11 mouse cellular contexts compared by ENCODE assay signal in genomic region chr4:133108481-133109334, GRCm38 (mm10). TPM values are rescaled to one million over a fixed set of nuclear protein-coding genes. Genes with fewer than 3 reads are reported as not detected.
DNase-seq lines count a peak whose midpoint lies in the region; ATAC-seq and TF ChIP-seq lines count a peak whose summit lies in the region.
"Had no signal": no experiment of that assay in that cellular context is flagged by ENCODE, and none has a peak within 500 bp of the region (broad histone marks: within the 10 kb centered on the region; RNA-seq: fewer than 3 reads in every experiment).

No protein-coding gene starts in this region.

- H3K4me1 ChIP-seq in hindbrain, embryonic 12.5 days: peaks cover 13% of the 10 kb centered on the region; the same call in 1 of the 2 replicates
- H3K4me1 ChIP-seq in hindbrain, embryonic 13.5 days (replicated peaks): peaks cover 11% of the 10 kb centered on the region
- H3K4me1 ChIP-seq in heart, adult 2 months (ENCODE audit: control insufficient read depth, insufficient read depth, low read length): peaks cover 26% of the 10 kb centered on the region
- peaks cover 30% of the 10 kb centered on the region for H3K4me1 ChIP-seq in lung, embryonic 16.5 days (replicated peaks; ENCODE audit: control insufficient read depth, insufficient read depth, low read length)

- H3K27ac ChIP-seq in hindbrain, embryonic 12.5 days: peak overlapping the region; percentile 62
- H3K27ac ChIP-seq in hindbrain, embryonic 13.5 days: no peak overlapping the region
- peak overlapping the region; percentile 90 for H3K27ac ChIP-seq in heart, adult 2 months
- H3K27ac ChIP-seq in lung, embryonic 16.5 days (ENCODE audit: low read length): peak overlapping the region; percentile 80
- H3K27ac ChIP-seq: neural tube, embryonic 12.5 days had no signal

- no peak overlapping the region for H3K4me2 ChIP-seq in hindbrain, embryonic 12.5 days (replicated peaks)
- no peak overlapping the region for H3K4me2 ChIP-seq in hindbrain, embryonic 13.5 days
- no peak overlapping the region for H3K4me2 ChIP-seq in lung, embryonic 16.5 days (ENCODE audit: low read depth, low read length)
- H3K4me2 ChIP-seq: neural tube, embryonic 12.5 days had no signal

- no peak overlapping the region for H3K4me3 ChIP-seq in hindbrain, embryonic 12.5 days
- no peak overlapping the region for H3K4me3 ChIP-seq in hindbrain, embryonic 13.5 days
- H3K4me3 ChIP-seq in heart, adult 2 months: no peak overlapping the region
- no peak overlapping the region for H3K4me3 ChIP-seq in lung, embryonic 16.5 days (ENCODE audit: low read length)
- H3K4me3 ChIP-seq: left cerebral cortex, adult 2 months; neural tube, embryonic 12.5 days had no signal

- TF ChIP-seq CTCF in heart, adult 2 months (IDR thresholded peaks at IDR 0.05): no peak

- peak; percentile 30 for DNase-seq in ES-CJ7 (ENCODE audit: low read depth, low spot score)
- DNase-seq in heart, adult 2 months: peak; percentile 76 to 77
- DNase-seq in layer of hippocampus, adult 8-10 months (ENCODE audit: low spot score in 2 of 2): no peak
- no peak for DNase-seq in layer of hippocampus, postnatal 36 days
- no peak for DNase-seq in cerebellum, adult 9-10 months

- no peaks in the 10 kb centered on the region for H3K27me3 ChIP-seq in hindbrain, embryonic 12.5 days
- H3K27me3 ChIP-seq in hindbrain, embryonic 13.5 days: no peaks in the 10 kb centered on the region
- no peaks in the 10 kb centered on the region for H3K27me3 ChIP-seq in heart, adult 2 months (ENCODE audit: control insufficient read depth, insufficient read depth, low read length)
- no peaks in the 10 kb centered on the region for H3K27me3 ChIP-seq in lung, embryonic 16.5 days (ENCODE audit: control insufficient read depth, insufficient read depth, low read depth, low read length)
- H3K27me3 ChIP-seq: neural tube, embryonic 12.5 days had no signal

- TF ChIP-seq POLR2A in heart, adult 2 months (IDR thresholded peaks at IDR 0.05; ENCODE audit: insufficient read depth, low read depth, low read length): no peak

- intact Hi-C loops in heart, adult 2 months (cut with DNase I): no loop called here

- 67% methylated on average over 13 of the region's 13 CpGs for WGBS in hindbrain, embryonic 12.5 days
- WGBS in hindbrain, embryonic 13.5 days: 75% methylated on average over 13 of the region's 13 CpGs
- WGBS in heart, adult 2 months: 36% methylated on average over 13 of the region's 13 CpGs
- WGBS in lung, embryonic 16.5 days: 57% methylated on average over 13 of the region's 13 CpGs

- TF ChIP-seq EP300 in heart, adult 2 months (IDR thresholded peaks at IDR 0.05; ENCODE audit: insufficient read depth, low read depth, low read length): peak; percentile 26; the same call in 1 of the 2 replicates

- no peaks in the 10 kb centered on the region for H3K36me3 ChIP-seq in hindbrain, embryonic 12.5 days
- H3K36me3 ChIP-seq in hindbrain, embryonic 13.5 days: no peaks in the 10 kb centered on the region
- H3K36me3 ChIP-seq in heart, adult 2 months (ENCODE audit: control insufficient read depth, insufficient read depth, low read length): no peaks in the 10 kb centered on the region
- no peaks in the 10 kb centered on the region for H3K36me3 ChIP-seq in lung, embryonic 16.5 days (ENCODE audit: control insufficient read depth, insufficient read depth, low read length)
- H3K36me3 ChIP-seq: G1E; neural tube, embryonic 12.5 days had no signal

- no peaks in the 10 kb centered on the region for H3K9me3 ChIP-seq in hindbrain, embryonic 12.5 days (replicated peaks)
- H3K9me3 ChIP-seq in hindbrain, embryonic 13.5 days: no peaks in the 10 kb centered on the region
- no peaks in the 10 kb centered on the region for H3K9me3 ChIP-seq in lung, embryonic 16.5 days (ENCODE audit: control insufficient read depth, low read length)
- H3K9me3 ChIP-seq: G1E; neural tube, embryonic 12.5 days had no signal

- H3K9ac ChIP-seq in hindbrain, embryonic 12.5 days: no peak overlapping the region
- H3K9ac ChIP-seq in hindbrain, embryonic 13.5 days: no peak overlapping the region
- peak overlapping the region; percentile 5; the same call in 1 of the 2 replicates for H3K9ac ChIP-seq in heart, adult 2 months (ENCODE audit: low read depth, low read length)
- peak overlapping the region; percentile 4; the same call in 1 of the 2 replicates for H3K9ac ChIP-seq in lung, embryonic 16.5 days (ENCODE audit: low read length)
- H3K9ac ChIP-seq: neural tube, embryonic 12.5 days had no signal

- H3K79me2 ChIP-seq in heart, adult 2 months (replicated peaks; ENCODE audit: control insufficient read depth, insufficient read depth, low read length): no peaks in the 10 kb centered on the region

- ATAC-seq in hindbrain, embryonic 12.5 days (ENCODE audit: low FRiP score): no peak
- ATAC-seq in hindbrain, embryonic 13.5 days (ENCODE audit: low FRiP score): no peak
- ATAC-seq in lung, embryonic 16.5 days (ENCODE audit: low read depth): peak; percentile 5; the same call in 1 of the 2 replicates

RNA-seq across cellular contexts. Expression of gene Wasf2, which starts 21.6 kb away (rescaled TPM):
- 49.0 and 49.1 TPM in 2 replicates for polyA plus RNA-seq in hindbrain, embryonic 12.5 days (2016; fragmentation: Nextera tagmentation; extraction: Ambion mirVana)
- polyA plus RNA-seq in hindbrain, embryonic 13.5 days (2015; fragmentation: Nextera tagmentation; extraction: Ambion mirVana): 33.3 and 35.4 TPM in 2 replicates
- total RNA-seq in heart, adult 2 months (2021): 10 to 100 TPM; 77.5 to 83.8 TPM
- 34.6 and 39.7 TPM in 2 replicates for polyA plus RNA-seq in heart, adult 2 months (2012; rRNA removed)
- 140 and 144 TPM in 2 replicates for polyA plus RNA-seq in lung, embryonic 16.5 days (2015; fragmentation: Nextera tagmentation; extraction: Ambion mirVana)
- total RNA-seq in layer of hippocampus, adult 8-10 months (2022): 10 to 100 TPM; 35.7 to 48.2 (median 46.7) TPM
- total RNA-seq in layer of hippocampus, postnatal 36 days (2021): 10 to 100 TPM; 28.7 to 32.8 TPM

Comparison
In these comparisons a context has a peak if more than half of its experiments do, and no peak if none do; other contexts are left out.
1. H3K9ac ChIP-seq: peak in heart, adult 2 months (single experiment) and lung, embryonic 16.5 days (single experiment); none in hindbrain, embryonic 12.5 days (single experiment) and hindbrain, embryonic 13.5 days (single experiment).
2. DNase-seq: peak in ES-CJ7 (single experiment) and heart, adult 2 months (2 of 2); none in layer of hippocampus, adult 8-10 months (0 of 2), layer of hippocampus, postnatal 36 days (0 of 2) and cerebellum, adult 9-10 months (single experiment).